Mouse (Mus musculus): ENCODE data around the gene Cul9.

Cul9 gene

DNA sequence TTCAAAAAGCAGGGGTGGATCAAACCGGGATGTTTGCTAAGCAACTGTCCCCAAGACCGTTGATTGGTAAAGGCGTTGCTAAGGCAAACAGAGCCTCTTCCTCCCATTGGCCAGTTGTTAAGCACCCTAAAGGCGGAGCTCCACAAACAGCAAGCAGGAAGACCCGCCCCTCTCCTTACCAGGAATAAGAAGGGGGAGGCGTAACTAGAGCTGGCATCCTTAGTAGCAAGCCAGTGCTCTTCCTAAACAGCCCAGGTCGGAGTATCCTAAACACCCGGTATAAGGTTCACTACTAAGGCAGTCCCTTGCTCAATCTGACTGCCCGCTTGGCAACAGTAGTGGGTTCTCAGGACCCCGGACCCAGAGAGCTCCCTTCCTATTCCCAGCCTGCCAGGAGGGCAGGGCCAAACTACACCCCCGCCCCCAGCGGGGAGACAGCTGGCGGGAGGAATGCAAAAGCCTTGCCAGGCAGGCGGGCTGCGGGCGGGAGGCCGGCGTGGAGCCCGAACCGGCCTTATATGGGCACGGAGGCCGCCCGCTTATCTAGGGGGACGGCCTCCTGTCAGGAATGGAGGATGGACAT, 6.7 kb upstream of the Cul9 start:
- peak; percentile 31 to 33 for DNase-seq

DNA sequence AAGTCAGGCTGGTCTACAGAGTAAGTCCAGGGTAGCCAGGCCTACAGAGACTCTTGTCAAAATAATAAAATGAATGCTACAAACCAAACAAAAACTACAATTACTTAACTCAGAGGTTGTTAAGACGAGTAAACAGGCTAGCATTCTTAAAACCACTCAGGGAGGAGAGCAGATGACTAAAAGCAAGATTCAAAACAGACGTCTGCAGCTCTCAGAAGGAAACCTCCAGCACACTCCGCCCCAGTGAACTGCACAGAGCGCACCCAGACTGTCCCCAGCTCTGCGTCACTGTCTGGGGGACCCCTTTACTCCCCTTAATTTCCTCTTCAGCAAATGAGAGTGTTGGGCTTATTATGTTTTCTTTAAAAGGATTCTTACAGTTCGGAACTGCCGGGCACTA, 6.0 kb upstream of the Cul9 start:
- DNase-seq = no peak

DNA sequence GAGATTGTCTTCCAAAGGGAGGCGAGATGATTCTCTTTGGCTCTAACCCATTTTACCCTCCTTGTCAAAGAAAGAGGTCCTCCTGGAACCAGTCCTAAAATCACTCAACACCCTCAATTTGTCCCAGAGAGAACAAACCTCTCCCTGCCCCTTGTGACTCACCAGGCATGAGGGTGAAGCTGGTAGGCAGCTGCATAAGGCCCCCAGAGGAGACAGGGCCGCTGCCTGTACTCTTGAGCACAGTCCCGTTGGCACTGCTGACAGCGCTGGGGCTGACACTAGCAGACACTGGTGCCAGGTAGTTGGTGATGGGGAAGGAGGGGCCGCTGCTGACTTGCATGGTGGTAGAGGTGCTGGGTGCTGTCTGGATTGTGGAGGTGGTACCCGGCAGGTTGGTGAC, 5.2 kb upstream of the Cul9 start:
- no peak for DNase-seq

DNA sequence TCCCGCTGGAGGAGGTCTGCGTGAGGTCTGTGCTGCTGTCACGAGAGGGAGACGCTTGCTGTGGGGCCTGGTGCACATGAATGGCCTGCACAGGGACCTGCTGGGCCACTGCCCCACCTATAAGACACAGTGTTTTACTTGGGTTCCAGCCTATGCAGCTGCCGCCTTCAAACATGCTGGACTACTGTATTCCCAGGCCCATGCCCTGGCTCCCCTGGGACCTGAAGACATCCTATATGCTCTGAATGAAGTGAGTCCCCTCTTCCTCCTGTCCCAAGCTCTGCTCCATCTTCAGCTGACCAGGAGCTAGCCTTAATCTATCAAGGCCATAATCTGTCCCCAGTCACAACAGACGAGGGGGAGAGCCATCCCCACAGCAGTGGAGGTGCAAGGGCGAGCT, 4.7 kb upstream of the Cul9 start:
- DNase-seq = no peak

DNA sequence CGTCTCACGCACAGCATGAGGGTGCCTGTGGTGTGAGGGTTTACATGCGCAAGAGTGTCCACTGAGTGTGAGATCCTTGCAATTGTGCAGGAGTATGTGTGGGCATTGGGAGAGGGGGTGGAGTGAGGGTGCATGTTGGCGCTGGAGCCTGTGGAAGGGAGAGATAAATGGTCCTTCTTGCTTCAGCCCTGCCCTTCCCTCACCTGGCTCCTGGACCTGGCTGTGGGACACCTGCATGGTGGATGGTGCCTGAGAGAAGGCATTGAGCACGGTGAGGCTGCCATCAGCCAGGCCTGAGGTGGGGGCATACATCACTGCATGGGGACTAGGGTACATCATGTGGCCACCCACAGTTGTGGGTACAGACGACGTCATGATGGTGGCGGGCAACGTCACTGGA, 3.5 kb upstream of the Cul9 start:
- no peak for DNase-seq

DNA sequence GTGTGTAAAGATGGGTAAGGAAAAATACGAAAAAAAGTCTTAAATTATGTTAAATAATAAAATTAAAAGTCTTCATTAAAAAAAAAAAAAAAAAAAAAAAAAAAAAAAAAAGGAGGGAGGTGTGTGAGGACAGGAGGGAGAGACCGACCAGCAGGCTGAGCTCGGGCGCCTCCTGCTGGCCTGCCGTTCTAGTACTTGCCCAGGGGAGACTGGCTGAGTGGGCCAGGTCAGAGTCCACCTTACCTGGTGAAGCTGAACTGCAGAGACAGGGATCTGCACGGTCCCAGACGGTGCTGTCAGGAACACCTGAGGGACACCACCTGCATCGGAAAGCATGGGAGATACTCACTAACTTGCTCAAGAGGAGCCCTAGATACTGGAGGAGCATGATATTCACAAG, 3.0 kb upstream of the Cul9 start:
- DNase-seq = peak; percentile 67 to 72

DNA sequence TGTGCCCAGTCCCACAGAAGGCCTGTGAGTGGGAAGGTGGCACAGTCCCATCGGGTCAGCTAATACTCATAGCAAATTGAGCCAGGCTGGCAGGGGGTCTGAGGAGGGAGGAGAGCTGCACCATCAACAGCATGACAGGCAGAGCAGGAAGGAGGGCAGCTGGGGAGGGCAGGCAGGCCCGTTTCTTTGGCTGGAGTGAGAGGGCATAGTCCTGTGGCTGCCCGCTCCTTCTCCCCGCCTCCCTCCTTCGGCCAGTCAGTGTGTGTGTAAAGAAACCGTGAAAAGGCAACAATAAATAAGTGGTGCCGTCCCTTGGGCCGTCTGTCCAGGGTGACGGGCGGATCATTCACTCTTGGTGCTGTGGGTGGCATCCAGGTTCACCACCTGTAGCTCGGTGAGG, 2.6 kb upstream of the Cul9 start:
- no peak for DNase-seq

DNA sequence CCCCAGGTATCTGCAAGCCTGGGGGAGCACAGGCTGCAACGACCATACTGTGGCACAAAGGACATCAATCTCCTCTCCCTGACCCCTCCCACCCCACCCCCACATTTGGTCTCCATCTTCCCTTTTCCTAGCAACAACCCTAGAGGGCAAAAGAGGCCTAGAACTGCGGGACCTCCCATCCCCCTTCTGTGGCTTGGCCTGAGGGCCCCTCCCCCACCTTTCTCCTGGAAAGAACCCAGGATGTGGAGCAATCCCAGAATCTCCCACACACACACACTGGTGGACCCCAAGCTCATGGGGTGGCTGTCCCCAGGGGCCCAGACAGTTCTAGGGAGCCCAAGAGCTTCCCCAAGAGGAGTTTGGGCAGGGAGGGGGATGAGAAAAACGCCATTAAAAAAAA, 1.7 kb upstream of the Cul9 start:
- DNase-seq = no peak

DNA sequence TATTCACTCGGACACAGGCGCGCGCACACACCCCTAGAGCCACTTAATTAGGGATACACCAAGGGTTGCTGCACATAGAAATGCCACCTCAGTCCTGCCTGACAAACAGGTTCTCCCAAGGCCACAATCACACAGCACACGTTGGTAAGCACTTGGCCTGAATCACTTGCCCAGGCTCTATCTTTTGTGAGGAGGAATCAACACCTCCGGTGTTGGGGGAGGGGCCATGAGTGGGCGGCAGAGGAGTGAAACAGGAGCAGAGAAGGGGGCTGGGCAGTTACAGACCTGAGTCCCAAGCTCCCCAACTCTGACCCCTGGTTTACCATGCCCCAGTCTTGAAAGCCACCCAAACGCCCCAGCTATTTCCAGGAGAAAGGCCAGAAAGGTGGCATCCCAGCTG, 807 bp upstream of the Cul9 start:
- no peak for DNase-seq

DNA sequence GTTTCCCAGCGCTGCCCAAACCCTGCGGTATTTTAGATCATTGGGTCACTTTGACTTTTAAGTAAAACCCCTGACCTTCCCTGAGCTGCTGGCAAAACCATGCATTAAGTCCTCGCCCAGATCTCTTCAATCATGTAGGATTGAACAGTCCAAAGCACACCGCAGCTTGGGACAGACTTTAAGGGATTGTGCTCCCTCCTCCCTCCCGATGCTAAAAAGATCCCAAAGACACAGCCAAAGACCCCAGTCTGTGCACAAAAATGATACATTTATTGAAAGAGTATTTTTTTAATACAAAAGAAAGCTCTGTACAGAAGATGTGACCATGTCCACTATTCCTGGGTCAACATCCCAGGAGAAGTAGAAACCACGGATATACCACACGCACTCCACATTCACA, 403 bp upstream of the Cul9 start:
- DNase-seq = no peak

DNA sequence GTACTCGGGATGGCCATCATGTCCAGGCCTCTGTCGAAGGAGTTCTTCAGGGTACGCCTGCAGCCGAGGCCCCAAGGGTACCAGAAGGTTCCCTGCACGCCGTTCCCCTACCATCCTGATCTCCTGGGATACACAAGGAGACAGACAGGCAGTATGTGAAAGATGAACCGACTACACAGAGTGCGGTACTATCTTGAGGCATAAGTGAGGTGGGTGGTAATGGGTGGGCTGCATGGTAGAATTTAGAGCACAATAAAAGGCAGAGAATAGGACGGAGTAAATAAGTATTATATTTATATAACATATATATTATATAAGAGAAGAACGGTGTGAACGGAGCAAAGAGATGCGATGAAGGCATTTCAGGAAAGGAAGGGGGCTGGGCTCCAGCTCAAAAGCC, 2.5 kb downstream of the Cul9 start:
- no peak for DNase-seq

DNA sequence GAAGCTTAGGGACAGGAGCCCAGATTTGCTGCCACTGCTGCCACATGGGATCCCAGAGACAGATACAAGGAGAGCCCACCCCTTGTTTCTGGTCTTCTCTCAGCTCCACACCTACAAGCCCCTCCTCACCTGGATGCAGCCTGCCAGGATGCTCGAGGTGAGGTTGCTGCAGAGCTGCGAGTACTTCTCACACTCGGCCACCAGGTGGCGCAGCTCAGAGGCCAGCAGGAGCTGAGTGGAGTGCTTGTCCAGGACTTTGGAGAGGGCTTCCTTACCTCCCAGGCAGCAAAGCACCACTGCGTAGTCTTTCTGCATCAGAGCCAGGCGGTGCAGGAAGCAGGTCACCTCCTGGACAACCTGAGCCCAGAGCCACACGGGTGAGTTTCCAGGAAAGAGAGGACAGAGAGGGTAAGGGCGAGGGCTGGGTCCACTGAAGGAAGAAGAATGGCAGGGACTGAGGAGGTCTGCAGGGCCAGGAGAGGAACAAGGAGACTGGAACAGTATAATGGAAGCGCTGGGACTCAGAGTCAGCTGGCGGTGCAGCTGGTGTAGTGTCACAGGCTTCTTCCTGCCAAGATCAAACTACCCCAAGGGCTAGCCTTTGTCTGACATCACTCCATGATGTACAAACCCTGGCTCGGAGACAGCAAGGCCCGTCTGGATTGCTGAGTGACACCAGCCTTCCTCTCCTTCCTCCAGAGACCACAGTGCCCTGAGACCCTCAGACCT, 20.4 kb downstream of the Cul9 start:
- DNase-seq = peak; percentile 73 to 77

DNA sequence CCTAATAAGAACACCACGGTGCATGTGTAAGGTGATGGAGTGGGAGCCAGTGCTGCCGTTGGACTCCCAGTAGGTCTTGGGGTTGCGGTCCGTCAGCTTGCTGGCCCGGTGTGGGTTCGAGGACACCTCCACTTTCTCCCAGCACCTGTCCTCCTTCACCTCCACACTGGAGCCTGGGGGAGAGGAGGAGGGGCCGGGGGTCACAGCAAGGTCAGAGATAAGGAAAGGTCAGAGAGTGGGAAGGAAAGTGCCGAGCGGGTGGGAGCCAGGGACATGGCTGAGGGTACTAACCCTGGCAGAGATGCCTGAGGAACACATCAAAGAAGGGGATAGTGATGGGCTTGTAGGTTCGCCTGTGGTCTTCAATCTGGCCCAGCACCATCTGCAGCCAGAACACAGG, 21.1 kb downstream of the Cul9 start:
- DNase-seq = no peak

DNA sequence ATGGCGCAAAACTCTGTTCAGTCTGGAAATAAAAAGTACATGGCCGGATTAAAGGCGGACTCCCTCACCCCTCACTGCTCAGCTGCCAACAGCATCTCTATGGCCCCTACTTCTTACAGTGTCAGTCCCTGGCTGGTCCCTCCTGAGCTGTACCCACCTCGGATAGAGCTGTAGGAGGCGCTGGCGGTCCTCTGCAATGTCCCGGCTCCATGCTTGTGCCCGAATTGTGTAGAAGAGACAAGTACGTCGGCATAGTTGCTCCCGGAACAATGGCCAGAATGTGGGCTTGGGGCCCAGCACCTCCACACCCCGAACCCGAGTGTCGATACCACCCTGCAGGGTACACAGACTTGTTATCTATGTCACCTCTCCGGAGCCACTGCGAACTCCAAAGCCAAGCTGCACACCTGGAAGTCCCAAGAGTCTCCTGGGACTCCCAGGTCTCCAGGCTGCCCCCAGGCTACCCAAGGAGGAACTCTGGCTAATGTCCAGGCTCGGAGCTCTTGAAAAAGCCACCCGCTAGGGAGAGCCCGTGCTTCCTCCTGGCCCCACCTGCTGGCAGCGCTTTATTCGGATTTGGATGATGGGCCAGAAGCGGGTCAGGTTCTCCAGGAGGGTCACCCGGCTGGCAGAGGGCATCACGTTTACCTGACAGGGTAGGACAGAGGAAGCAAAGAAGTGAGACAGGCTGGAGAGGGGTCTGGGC, 24.1 kb downstream of the Cul9 start:
- DNase-seq = no peak

DNA sequence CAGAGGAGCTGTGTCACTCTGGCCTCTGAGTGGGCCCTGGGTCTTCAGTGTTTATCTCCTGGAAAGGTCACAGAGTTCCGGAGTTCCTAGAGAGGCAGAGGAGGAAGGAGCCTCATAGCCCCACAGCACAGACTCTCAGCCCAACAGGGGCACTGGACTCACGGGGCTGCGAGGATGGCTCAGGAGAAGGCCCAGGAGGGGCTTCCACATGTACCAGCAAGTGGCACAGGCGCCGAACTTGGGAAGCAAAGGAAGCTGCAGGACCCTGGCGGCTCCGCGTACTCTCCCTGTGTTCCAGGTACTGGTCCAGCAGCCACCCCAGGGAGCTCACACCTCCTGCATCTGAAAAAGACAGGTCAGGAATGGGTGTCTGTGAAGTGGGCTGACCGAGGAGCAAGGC, 25.0 kb downstream of the Cul9 start:
- no peak for DNase-seq

DNA sequence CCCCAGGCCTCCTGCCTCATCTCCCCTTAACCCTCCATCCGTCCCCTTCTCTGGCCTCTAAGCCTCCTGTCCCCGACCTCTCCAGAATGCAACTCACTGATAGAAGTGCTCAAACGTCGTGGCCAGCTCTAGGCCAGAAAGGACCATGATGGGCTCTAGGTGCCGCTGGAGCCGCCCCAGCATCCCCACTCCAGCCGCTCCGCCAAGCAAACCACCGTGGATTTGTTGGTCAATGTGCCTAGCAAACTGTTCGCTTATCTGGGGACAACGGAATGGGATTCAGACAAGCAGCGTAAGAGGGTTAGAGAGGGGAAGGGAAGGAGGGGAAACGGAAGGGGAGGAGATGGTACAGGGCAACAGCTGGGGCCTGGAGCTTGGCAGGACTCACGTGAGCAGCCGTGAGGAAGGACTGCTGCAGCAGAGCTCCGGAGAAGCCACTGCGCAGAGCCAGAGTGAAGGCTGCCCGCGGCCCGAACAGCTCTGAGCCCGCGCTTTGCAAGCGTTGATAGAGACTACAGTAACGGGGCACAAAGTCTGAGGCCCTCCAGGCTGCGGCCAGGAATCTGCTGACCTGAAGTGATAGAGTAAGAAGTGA, 25.7 kb downstream of the Cul9 start:
- DNase-seq = no peak

DNA sequence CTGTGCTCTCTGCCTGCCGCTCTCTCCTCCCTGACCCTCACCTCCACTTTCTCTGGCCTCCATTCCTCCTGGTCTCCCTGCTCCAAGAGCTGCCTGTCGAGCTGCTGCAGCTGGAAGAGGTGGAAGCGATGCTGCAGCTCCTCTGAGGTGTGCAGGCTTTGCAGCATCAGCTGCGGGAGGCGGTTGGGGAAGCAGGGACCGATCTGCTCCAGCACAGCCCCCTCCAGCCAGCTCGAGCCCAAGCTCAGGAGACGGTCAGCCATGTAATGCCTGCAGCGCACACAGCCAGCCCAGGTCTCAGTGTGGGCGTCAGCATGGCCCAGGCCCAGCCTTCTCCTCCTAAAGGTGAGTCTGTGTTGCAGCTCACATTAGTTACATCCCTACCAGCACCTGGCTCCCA, 26.2 kb downstream of the Cul9 start:
- no peak for DNase-seq

DNA sequence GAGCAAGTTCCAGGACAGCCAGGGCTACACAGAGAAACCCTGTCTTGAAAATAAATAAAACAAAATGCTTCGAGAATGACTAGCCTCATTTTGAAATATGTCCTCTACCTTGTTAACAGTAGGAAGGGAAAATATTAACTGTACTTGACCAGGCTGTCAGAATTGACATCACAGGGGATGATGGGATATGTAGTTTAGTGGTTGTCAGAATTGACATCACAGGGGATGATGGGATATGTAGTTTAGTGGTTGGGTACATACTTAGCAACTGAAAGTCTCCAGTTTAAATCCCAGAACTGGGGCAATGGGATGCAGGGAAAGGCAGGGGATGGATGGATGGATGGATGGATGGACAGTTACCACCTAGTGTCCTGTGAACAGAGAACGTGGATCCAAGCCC, 32.9 kb downstream of the Cul9 start:
- no peak for DNase-seq

DNA sequence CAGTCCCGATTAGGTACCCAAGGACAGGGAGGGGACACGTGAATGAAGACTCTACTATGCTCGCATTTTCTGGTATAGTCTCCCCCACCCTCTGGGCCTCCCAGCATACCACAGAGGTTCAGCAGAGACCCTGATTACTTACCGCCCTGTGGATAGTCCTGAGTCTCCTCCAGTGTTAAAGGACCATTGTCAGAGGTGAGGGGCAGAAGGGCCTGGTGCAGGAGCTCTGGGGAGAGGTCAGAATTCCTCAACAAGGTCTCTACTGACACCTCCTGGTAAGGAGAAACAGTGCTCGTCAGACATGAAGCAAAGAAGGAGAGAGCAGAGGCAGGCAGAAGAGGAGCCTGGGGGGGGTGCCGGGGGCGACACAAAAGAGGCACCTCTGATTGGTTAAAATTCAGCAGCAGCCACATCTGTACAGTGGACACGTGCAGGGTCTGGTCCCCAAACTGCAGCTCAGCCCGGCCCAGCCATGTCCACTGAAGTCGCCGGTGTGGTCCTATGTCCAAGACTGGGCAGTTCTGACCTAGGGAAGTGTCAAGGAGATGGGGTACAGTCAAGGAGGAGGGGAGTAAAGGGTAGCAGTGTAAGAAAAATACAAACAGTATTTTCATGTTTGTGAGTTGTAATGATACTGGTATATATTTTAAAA, 35.0 kb downstream of the Cul9 start:
- DNase-seq = no peak

DNA sequence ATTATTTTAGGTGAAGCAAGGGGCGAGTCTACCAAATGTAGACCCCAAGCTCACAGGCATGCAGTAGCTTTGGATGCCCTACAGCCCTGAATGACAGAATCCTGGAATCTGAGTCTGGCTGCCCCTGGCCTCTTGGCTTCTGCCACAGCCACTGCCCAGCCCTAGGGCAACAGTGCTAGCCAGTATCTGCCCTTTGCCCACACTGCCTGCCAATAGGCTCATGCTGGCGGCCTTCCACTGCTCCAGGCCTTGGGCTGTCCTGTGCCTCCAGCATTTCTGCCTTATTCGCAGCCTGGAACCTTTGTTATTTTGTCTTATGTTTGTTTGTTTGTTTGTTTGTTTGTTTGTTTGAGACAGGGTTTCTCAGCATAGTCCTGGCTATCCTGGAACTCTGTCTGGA, 40.6 kb downstream of the Cul9 start:
- no peak for DNase-seq

DNA sequence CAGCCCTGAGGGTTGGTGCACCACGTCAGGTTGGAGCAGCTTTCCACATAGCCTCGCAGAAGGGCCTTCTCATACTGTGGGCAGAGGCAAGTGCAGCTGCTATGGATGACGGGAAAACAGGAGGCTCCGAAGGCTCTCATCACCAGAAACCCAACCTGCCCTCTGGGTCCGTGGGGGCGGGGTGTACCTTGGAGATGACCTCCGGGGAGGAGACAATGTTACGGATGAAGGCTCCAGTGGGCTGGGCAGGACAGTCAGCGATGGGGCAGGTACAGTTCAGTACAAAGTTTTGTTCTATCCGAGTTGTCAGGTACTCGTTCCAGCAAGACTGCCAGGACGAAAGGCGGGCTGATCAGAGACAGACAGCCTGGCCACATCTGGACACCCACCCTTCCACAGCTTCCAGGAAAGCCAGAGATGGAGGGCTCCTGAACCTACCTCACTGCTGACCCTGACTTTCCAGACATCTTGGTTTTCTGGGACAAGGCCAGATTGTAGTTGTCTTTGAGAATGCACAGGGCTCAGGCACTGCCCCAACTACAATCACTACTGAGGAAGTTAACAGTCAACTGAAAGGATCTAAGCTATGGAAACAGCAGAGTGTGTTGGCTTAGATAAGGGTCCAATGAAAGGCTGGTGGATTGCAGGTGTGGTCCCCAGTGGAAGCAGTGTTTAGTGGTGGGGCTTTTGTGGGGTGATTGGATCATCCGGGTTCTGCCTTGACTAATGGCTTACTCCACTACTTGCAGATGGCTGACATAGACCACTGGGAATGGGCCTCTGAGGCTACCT, 42.1 kb downstream of the Cul9 start:
- DNase-seq = no peak

DNA sequence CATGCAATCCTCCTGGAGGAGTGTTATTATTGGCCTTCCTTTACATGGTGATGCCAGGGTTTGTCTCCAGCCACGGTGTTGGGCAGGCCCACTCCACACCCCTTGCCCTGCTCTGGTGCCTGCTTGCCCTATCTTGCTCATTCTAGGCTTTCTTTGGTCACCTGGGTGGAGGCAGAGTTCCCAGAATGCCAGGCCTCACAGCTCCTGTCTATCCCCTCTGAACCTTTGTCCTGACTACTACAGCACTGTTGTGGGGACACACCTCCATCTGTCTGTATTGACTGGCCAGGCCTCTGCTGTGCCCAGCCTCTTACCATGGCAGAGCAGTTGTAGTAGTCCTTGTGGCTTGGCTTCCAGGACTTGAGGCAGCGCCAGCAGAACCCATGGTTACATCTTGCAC, 43.4 kb downstream of the Cul9 start:
- no peak for DNase-seq

DNA sequence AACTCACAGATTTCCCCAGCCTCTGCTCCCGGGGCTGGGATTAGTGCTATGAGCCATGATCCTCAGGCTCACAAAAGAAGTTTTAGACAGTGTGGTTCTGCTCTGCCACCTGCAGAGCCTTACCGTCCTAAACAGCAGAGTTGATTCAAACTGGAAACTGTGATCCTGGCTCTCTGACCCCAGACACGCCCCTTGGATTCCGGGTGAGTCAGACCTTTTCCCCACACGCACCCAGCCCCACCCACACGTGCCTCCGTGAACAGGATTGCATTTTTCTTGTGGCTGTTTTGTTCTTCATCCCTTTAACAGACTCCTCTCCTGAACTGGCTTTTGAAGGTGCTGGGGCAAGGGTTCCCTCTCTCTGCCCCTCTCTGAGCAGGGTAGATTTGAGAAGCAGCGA, 48.2 kb downstream of the Cul9 start:
- no peak for DNase-seq

All from B cell, adult 2 months (primary cell).